Mouse (Mus musculus): ENCODE measurements around the gene Iffo2. TPM values are rescaled to one million over a fixed set of nuclear protein-coding genes. Genes with fewer than 3 reads are reported as not detected.

Iffo2 gene
- 1.8 TPM for polyA plus RNA-seq (2017; shearing (Covaris generic))

GRCm38 (mm10) chr4:139530248-139530647 is at the start of gene Iffo2:
TSS of gene Iffo2 (plus strand) at chr4:139530548.

GRCm38 (mm10) chr4:139602357-139603244 is 72.3 kb downstream of the Iffo2 start, which contains the start of gene Gm21969:
TSS of gene Gm21969 (plus strand) at chr4:139603186.

GRCm38 (mm10) chr4:139622373-139623282 is 92.3 kb downstream of the Iffo2 start, which contains the start of gene Aldh4a1:
TSS of gene Aldh4a1 (plus strand) at chr4:139622866.

GRCm38 (mm10) chr4:139653238-139653637 is 122.9 kb downstream of the Iffo2 start, which contains the start of gene Tas1r2:
TSS of gene Tas1r2 (plus strand) at chr4:139653538.

Other genes with a start within 250 kb of the Iffo2 start
- gene Pqlc2, start 219.8 kb upstream of the Iffo2 start, polyA plus RNA-seq (2017; shearing (Covaris generic)), result 13.7 TPM
- 15.6 TPM for gene Akr7a5, start 219.8 kb upstream of the Iffo2 start, polyA plus RNA-seq (2017; shearing (Covaris generic))
- 81.1 TPM for gene Mrto4, start 178.0 kb upstream of the Iffo2 start, polyA plus RNA-seq (2017; shearing (Covaris generic))
- 65.8 TPM for gene Emc1, start 178.0 kb upstream of the Iffo2 start, polyA plus RNA-seq (2017; shearing (Covaris generic))
- 57.1 TPM for gene Ubr4, start 177.9 kb upstream of the Iffo2 start, polyA plus RNA-seq (2017; shearing (Covaris generic))
- not detected for gene Gm21969, start 72.6 kb downstream of the Iffo2 start, polyA plus RNA-seq (2017; shearing (Covaris generic))
- gene Aldh4a1, start 92.3 kb downstream of the Iffo2 start, polyA plus RNA-seq (2017; shearing (Covaris generic)), result 27.5 TPM
- not detected for gene Tas1r2, start 123.0 kb downstream of the Iffo2 start, polyA plus RNA-seq (2017; shearing (Covaris generic))